Mouse (Mus musculus) liver, embryonic 15.5 days (tissue): Measurements from ENCODE around the gene Eme2. TPM values are rescaled to one million over a fixed set of nuclear protein-coding genes. Genes with fewer than 3 reads are reported as not detected.
"Not testable (repeated sequence)": the region's sequence is repeated elsewhere in the genome, so short reads cannot be mapped to it uniquely, and the experiment has no call there.

Experiments used
- ATAC-seq: fragments of 200-750 bp; cut with Nextera tagmentation; 2 replicates; pipeline ENCODE4 v1.8.0; 2017; ENCODE audit warnings: moderate number of reproducible peaks, mild to moderate bottlenecking, moderate library complexity; ENCODE audit not compliant: insufficient read depth
- H3K27ac ChIP-seq: fragments of 300-500 bp; sonication (generic); replicated peaks from 2 replicates; pipeline ENCODE4 v1.5.1; 2015; ENCODE audit warnings: mild to moderate bottlenecking, inconsistent platforms
- H3K27me3 ChIP-seq: fragments of 300-500 bp; sonication (generic); 2 replicates; pipeline ENCODE4 v1.6.1; 2015; ENCODE audit warnings: mild to moderate bottlenecking, inconsistent platforms
- H3K36me3 ChIP-seq: fragments of 300-500 bp; sonication (generic); replicated peaks from 2 replicates; pipeline ENCODE4 v1.6.1; 2015; ENCODE audit warnings: moderate library complexity, mild to moderate bottlenecking, inconsistent platforms
- H3K4me1 ChIP-seq: fragments of 300-500 bp; sonication (generic); replicated peaks from 2 replicates; pipeline ENCODE4 v1.6.1; 2015; ENCODE audit warnings: inconsistent platforms
- H3K4me2 ChIP-seq: fragments of 300-500 bp; sonication (generic); 2 replicates; pipeline ENCODE4 v1.6.1; 2015; ENCODE audit warnings: moderate library complexity, mild to moderate bottlenecking, inconsistent platforms
- H3K4me3 ChIP-seq: fragments of 300-500 bp; sonication (generic); replicated peaks from 2 replicates; pipeline ENCODE4 v1.5.1; 2015; ENCODE audit warnings: mild to moderate bottlenecking, inconsistent platforms
- H3K9ac ChIP-seq: fragments of 300-500 bp; sonication (generic); 2 replicates; pipeline ENCODE4 v1.6.1; 2015; ENCODE audit warnings: moderate library complexity, mild to moderate bottlenecking, inconsistent platforms
- H3K9me3 ChIP-seq: fragments of 300-500 bp; sonication (generic); replicated peaks from 2 replicates; pipeline ENCODE4 v1.6.1; 2016; ENCODE audit warnings: inconsistent platforms
- WGBS: fragments of 180-500 bp; shearing (Covaris S2); methylation state at CpG from one replicate; pipeline ENCODE4 v1.1.7; 2015; ENCODE audit warnings: mixed read lengths; ENCODE audit not compliant: insufficient replicate concordance; 5-methylcytosine and 5-hydroxymethylcytosine counted together
- polyA plus RNA-seq: library from polyadenylated mRNA; unstranded; fragments of >200 nt; fragmentation: Nextera tagmentation; extraction: Ambion mirVana; gene quantifications from 2 replicates; pipeline ENCODE4 v1.2.1, GENCODE M21; 2015

The Eme2 gene
- 11.5 and 13.0 TPM in 2 replicates for polyA plus RNA-seq

DNA sequence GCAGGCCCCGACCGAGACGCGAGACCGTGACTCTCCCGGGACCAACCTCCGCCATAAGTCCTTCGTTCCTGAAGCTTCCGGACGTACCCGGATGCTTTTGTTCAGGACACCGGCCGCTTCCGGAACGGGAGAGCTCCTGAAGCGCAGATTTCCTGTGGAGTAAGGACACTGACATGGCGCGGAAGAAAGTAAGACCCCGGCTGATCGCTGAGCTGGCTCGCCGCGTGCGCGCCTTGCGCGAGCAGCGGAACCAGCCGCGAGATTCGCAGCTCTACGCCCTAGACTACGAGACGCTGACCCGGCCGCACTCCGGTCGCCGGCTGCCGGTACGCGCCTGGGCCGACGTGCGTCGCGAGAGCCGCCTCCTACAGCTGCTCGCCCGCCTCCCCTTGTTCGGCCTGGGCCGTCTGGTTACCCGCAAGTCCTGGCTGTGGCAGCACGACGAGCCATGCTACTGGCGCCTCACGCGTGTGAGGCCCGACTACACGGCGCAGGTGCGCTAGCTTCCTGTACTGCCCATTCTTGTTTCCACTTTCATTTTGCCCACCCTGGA lies at the start of gene Eme2, which contains the start of gene Mrps34:
Gene Eme2 (minus strand): TSS at position 93 of the 553 bp plus-strand sequence.
Gene Mrps34 (plus strand): TSS at position 122 of the 553 bp plus-strand sequence.
- Histone ChIP-seq H3K4me3 (peak within 1 kb of the TSS; percentile 95), H3K9ac (peak within 1 kb of the TSS; percentile 92), H3K9me3 (no peaks in the 10 kb centered on the region), H3K27ac (peak within 1 kb of the TSS; percentile 89), H3K4me1 (peaks cover 61% of the 10 kb centered on the region), H3K27me3 (no peaks in the 10 kb centered on the region), H3K4me2 (peak within 1 kb of the TSS; percentile 87), H3K36me3 (peaks cover 75% of the 10 kb centered on the region)
- peak; percentile 44 for ATAC-seq
- WGBS, result under 1% methylated on average over 62 of the region's 62 CpGs

DNA sequence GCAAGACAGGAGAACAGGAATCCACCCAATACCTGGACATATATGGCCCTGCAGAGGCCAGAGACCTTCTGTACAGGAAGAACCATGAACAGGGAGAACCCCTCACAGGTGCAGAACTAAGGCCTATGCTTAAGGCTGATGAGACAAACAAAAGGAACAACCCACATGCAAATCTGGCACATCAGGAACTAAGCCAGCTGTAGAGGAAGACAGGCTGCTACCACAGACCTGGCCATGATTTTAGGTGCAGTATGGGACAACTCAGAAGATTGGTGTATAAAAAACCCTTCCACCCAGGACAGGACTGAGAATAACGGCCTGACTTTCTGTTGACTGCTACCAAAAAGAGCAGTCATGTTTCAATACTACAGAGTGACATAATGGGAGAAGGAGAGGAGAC lies 48.7 kb upstream of the Eme2 start:
- not testable (repeated sequence) for H3K4me1 ChIP-seq, H3K4me3 ChIP-seq, ATAC-seq, H3K9ac ChIP-seq, H3K27ac ChIP-seq, H3K27me3 ChIP-seq, H3K9me3 ChIP-seq, H3K4me2 ChIP-seq
- WGBS, result 73% methylated on average over 1 of the region's 1 CpGs
- peaks cover 58% of the 10 kb centered on the region for H3K36me3 ChIP-seq

- Histone ChIP-seq H3K27ac (no peak overlapping the region), H3K27me3 (no peaks in the 10 kb centered on the region), H3K36me3 (peaks cover 52% of the 10 kb centered on the region), H3K4me1 (no peaks in the 10 kb centered on the region), H3K9ac (no peak overlapping the region), H3K4me2 (no peak overlapping the region), H3K9me3 (no peaks in the 10 kb centered on the region), H3K4me3 (no peak overlapping the region)
- 82% methylated on average over 7 of the region's 7 CpGs for WGBS
- no peak for ATAC-seq
Measured at GRCm38 (mm10) chr17:24943036-24943435, 48.1 kb upstream of the Eme2 start.

- H3K36me3 ChIP-seq, result peaks cover 46% of the 10 kb centered on the region
- not testable (repeated sequence) for H3K9ac ChIP-seq, H3K9me3 ChIP-seq, H3K4me3 ChIP-seq, H3K4me2 ChIP-seq, H3K4me1 ChIP-seq, H3K27me3 ChIP-seq, H3K27ac ChIP-seq
- ATAC-seq, result peak; percentile 65; the same call in 1 of the 2 replicates
- WGBS, result 18% methylated on average over 2 of the region's 2 CpGs
Measured at GRCm38 (mm10) chr17:24942453-24942852, 47.6 kb upstream of the Eme2 start.

DNA sequence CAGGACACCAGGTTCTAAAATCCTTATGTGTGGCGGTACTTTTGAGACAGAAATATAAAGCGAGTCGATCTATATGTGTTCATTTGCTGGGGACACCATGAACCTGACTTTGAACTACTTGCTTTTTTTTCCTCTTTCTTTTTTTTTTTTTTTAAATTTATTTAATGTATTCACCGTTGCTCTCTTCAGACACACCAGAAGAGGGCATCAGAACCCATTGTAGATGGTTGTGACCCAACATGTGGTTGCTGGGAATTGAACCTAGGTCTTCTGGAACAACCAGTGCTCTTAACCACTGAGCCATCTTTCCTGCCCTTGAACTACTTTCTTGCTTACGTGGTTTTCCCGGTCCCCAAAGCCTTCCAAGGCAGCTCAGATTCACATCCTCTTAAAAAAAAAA lies 42.4 kb upstream of the Eme2 start:
- H3K27me3 ChIP-seq, result no peaks in the 10 kb centered on the region

GRCm38 (mm10) chr17:24936259-24937237 lies 41.7 kb upstream of the Eme2 start, which contains the start of gene Mapk8ip3:
Gene Mapk8ip3, minus strand, starts transcription at chr17:24936977.
- Histone ChIP-seq H3K4me2 (peak within 1 kb of the TSS; percentile 87), H3K4me1 (peaks cover 41% of the 10 kb centered on the region), H3K36me3 (peaks cover 13% of the 10 kb centered on the region; the same call in 1 of the 2 replicates), H3K9me3 (no peaks in the 10 kb centered on the region), H3K9ac (peak within 1 kb of the TSS; percentile 92), H3K27ac (peak within 1 kb of the TSS; percentile 92), H3K27me3 (no peaks in the 10 kb centered on the region), H3K4me3 (peak within 1 kb of the TSS; percentile 96)
- WGBS, result under 1% methylated on average over 78 of the region's 78 CpGs
- ATAC-seq, result peak; percentile 98

More for the DNA sequence above, 42.4 kb upstream of the Eme2 start:
- ATAC-seq, result no peak
- WGBS, result 45% methylated on average over 6 of the region's 6 CpGs
- H3K27ac ChIP-seq, result peak overlapping the region; percentile 92
- H3K36me3 ChIP-seq, result peaks cover 9% of the 10 kb centered on the region; the same call in 1 of the 2 replicates
- peak overlapping the region; percentile 96 for H3K4me3 ChIP-seq
- peaks cover 41% of the 10 kb centered on the region for H3K4me1 ChIP-seq
- H3K9me3 ChIP-seq, result no peaks in the 10 kb centered on the region
- H3K4me2 ChIP-seq, result peak overlapping the region; percentile 87
- H3K9ac ChIP-seq, result peak overlapping the region; percentile 92

DNA sequence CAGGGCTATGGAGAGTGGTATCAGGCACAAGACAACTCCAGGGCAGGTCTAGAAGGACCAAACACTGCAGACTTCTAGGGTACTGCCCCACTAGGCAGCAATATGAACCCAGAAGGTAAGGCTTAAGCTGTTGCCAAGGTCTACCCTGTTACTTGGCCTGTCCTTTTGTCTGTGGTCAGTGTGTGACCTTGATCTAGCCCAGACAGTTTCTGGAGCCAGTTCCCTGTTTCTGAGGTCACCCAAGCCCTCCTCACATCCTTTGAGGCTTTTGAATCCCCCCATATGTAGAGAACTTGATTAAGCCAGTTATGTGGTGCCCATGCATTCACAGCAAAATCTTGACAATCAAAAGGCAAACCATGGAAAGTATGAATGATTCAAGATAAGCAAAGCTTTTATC lies 40.8 kb upstream of the Eme2 start:
- Histone ChIP-seq H3K9ac (peak overlapping the region; percentile 92), H3K4me2 (peak overlapping the region; percentile 87), H3K36me3 (peaks cover 18% of the 10 kb centered on the region; the same call in 1 of the 2 replicates), H3K4me3 (peak overlapping the region; percentile 96), H3K9me3 (no peaks in the 10 kb centered on the region), H3K27me3 (no peaks in the 10 kb centered on the region), H3K27ac (peak overlapping the region; percentile 92), H3K4me1 (peaks cover 41% of the 10 kb centered on the region)
- no peak for ATAC-seq

GRCm38 (mm10) chr17:24934926-24935325 lies 40.0 kb upstream of the Eme2 start:
- peak overlapping the region; percentile 96 for H3K4me3 ChIP-seq
- 67% methylated on average over 4 of the region's 4 CpGs for WGBS

DNA sequence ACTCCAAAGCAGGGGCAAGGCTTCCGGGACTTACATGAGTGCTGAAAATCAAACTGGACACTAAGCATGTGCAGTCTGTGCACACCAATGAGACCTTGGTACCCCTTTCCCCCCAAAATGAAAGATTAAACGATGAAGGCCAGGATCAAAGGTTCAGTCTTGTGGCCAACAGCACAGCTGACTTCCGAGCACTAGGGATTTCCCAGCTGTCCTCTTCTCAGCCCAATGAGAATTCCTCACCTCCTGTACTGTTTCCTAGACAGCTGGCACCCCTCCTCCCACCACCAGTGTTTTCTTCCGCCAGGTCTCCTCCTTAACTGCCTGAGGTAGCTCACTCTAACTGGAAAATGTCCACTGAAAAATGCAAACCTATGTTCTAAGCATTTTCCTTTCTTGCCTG lies 38.3 kb upstream of the Eme2 start:
- no peak overlapping the region; the same call in 1 of the 2 replicates for H3K4me2 ChIP-seq
- ATAC-seq, result no peak

More at GRCm38 (mm10) chr17:24934926-24935325, 40.0 kb upstream of the Eme2 start:
- H3K27ac ChIP-seq, result peak overlapping the region; percentile 92; the same call in 1 of the 2 replicates
- H3K9me3 ChIP-seq, result no peaks in the 10 kb centered on the region
- no peak for ATAC-seq
- peaks cover 18% of the 10 kb centered on the region for H3K36me3 ChIP-seq
- peak overlapping the region; percentile 87 for H3K4me2 ChIP-seq
- no peaks in the 10 kb centered on the region for H3K27me3 ChIP-seq
- peaks cover 41% of the 10 kb centered on the region for H3K4me1 ChIP-seq
- peak overlapping the region; percentile 92 for H3K9ac ChIP-seq

DNA sequence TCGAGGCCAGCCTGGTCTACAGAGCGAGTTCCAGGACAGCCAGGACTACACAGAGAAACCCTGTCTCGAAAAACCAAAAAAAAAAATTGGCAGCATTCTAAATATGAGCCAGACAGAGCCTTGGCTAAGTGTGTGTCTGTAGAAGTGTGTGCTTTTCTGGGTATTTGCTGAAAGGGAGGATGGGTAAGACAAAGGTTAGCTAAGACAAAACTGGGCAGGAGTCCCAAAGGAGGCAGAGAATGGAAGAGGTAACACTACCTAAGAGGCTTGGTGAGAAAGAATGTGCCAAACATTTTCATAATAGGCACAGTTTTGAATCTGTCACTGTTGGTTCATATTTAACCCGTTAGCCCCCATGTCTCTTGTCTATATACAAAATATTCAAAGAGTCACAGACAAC lies 37.5 kb upstream of the Eme2 start:
- no peak overlapping the region for H3K4me2 ChIP-seq
- H3K27ac ChIP-seq, result no peak overlapping the region
- peaks cover 43% of the 10 kb centered on the region for H3K4me1 ChIP-seq
- no peaks in the 10 kb centered on the region for H3K9me3 ChIP-seq
- H3K9ac ChIP-seq, result no peak overlapping the region
- WGBS, result 83% methylated on average over 4 of the region's 4 CpGs
- ATAC-seq, result no peak
- no peaks in the 10 kb centered on the region for H3K27me3 ChIP-seq
- peaks cover 33% of the 10 kb centered on the region for H3K36me3 ChIP-seq
- no peak overlapping the region for H3K4me3 ChIP-seq

More for the DNA sequence above, 38.3 kb upstream of the Eme2 start:
- no peak overlapping the region for H3K9ac ChIP-seq
- WGBS, result 86% methylated on average over 4 of the region's 4 CpGs
- no peaks in the 10 kb centered on the region for H3K9me3 ChIP-seq
- no peak overlapping the region for H3K27ac ChIP-seq
- H3K4me1 ChIP-seq, result peaks cover 46% of the 10 kb centered on the region
- H3K36me3 ChIP-seq, result peaks cover 27% of the 10 kb centered on the region
- H3K4me3 ChIP-seq, result no peak overlapping the region
- H3K27me3 ChIP-seq, result no peaks in the 10 kb centered on the region

DNA sequence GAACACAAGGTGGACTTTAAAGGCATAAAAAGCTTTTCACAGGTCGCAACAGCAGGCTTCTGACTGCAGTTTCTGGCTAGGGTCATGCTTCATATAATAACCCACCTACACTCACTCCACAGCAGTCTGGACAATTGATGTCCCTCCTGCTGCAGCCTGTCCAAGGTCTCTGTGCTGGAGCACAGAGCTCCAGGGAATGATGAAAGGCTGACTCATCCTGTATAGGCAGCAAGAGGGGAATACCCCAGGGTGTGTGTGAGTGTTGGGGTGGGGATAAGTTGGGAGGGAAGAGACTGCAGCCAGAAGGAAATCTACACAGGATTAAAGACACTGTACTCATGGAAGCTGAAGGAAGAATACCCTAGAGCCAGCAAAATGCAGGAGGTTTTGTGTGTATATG lies 34.6 kb upstream of the Eme2 start:
- H3K4me1 ChIP-seq, result peaks cover 20% of the 10 kb centered on the region
- no peak overlapping the region for H3K4me3 ChIP-seq
- H3K9ac ChIP-seq, result no peak overlapping the region
- H3K9me3 ChIP-seq, result no peaks in the 10 kb centered on the region
- no peak overlapping the region for H3K27ac ChIP-seq
- no peak overlapping the region for H3K4me2 ChIP-seq
- ATAC-seq, result no peak
- H3K36me3 ChIP-seq, result peaks cover 63% of the 10 kb centered on the region
- 58% methylated on average over 1 of the region's 1 CpGs for WGBS
- no peaks in the 10 kb centered on the region for H3K27me3 ChIP-seq
